Mouse (Mus musculus): ENCODE measurements around the gene Hoxd4. TPM values are rescaled to one million over a fixed set of nuclear protein-coding genes. Genes with fewer than 3 reads are reported as not detected.

Gene Hoxd4
- polyA plus RNA-seq, 1 experiment from 2014 or later = 2.3 TPM

- no peaks in the 10 kb centered on the region for H3K9me3 ChIP-seq (ENCODE audit: control insufficient read depth, low read length)
- no peak for ATAC-seq
- WGBS = 7% methylated on average over 9 of the region's 9 CpGs
- H3K9ac ChIP-seq (ENCODE audit: low read depth, low read length) = peak overlapping the region; percentile 63
- no peaks in the 10 kb centered on the region; the same call in 1 of the 2 replicates for H3K4me1 ChIP-seq (ENCODE audit: control insufficient read depth, insufficient read depth, low read depth, low read length)
- peaks cover 33% of the 10 kb centered on the region for H3K27me3 ChIP-seq (replicated peaks; ENCODE audit: control insufficient read depth, insufficient read depth, low read length)
- peak overlapping the region; percentile 83 for H3K27ac ChIP-seq (ENCODE audit: low read depth, low read length)
- peak overlapping the region; percentile 67 for H3K4me2 ChIP-seq (ENCODE audit: low read length)
- peak overlapping the region; percentile 42 for H3K4me3 ChIP-seq (ENCODE audit: low read length)
- no peaks in the 10 kb centered on the region for H3K36me3 ChIP-seq (ENCODE audit: control insufficient read depth, insufficient read depth, low read length)
These were observed 20.2 kb downstream of the Hoxd4 start for GRCm38 (mm10) chr2:74731799-74732512.

- H3K4me1 ChIP-seq (ENCODE audit: control insufficient read depth, insufficient read depth, low read depth, low read length) = no peaks in the 10 kb centered on the region; the same call in 1 of the 2 replicates
- H3K27ac ChIP-seq (ENCODE audit: low read depth, low read length) = peak overlapping the region; percentile 83
- no peaks in the 10 kb centered on the region for H3K9me3 ChIP-seq (ENCODE audit: control insufficient read depth, low read length)
- 2% methylated on average over 52 of the region's 52 CpGs for WGBS
- peak overlapping the region; percentile 42 for H3K4me3 ChIP-seq (ENCODE audit: low read length)
- H3K36me3 ChIP-seq (ENCODE audit: control insufficient read depth, insufficient read depth, low read length) = no peaks in the 10 kb centered on the region
- peak overlapping the region; percentile 63 for H3K9ac ChIP-seq (ENCODE audit: low read depth, low read length)
- H3K27me3 ChIP-seq (replicated peaks; ENCODE audit: control insufficient read depth, insufficient read depth, low read length) = peaks cover 33% of the 10 kb centered on the region
- H3K4me2 ChIP-seq (ENCODE audit: low read length) = peak overlapping the region; percentile 67
- ATAC-seq = no peak
These were observed 21.0 kb downstream of the Hoxd4 start for GRCm38 (mm10) chr2:74732513-74733316.

DNA sequence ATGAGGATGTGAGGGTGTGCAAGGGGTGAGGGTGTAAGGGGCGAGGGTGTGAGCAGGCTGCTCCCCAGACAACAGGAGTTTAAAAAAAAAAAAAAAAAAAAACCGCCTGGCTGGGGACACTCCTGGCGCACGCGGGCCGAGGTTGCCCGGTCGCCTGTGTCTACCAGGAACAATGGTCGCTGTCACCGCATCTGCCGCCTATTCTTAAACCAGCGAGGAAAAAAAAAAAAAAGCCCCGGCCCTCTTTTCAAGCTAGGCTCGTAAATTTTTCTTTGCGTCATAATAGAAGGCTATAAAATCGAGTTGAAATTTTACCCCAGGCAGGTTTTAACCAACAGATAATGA is 21.6 kb downstream of the Hoxd4 start:
- ATAC-seq = no peak
- Histone ChIP-seq H3K27ac (ENCODE audit: low read depth, low read length) (peak overlapping the region; percentile 83), H3K4me2 (ENCODE audit: low read length) (peak overlapping the region; percentile 67), H3K36me3 (ENCODE audit: control insufficient read depth, insufficient read depth, low read length) (no peaks in the 10 kb centered on the region), H3K9me3 (ENCODE audit: control insufficient read depth, low read length) (no peaks in the 10 kb centered on the region), H3K9ac (ENCODE audit: low read depth, low read length) (peak overlapping the region; percentile 63; the same call in 1 of the 2 replicates), H3K4me3 (ENCODE audit: low read length) (peak overlapping the region; percentile 42), H3K4me1 (ENCODE audit: control insufficient read depth, insufficient read depth, low read depth, low read length) (no peaks in the 10 kb centered on the region; the same call in 1 of the 2 replicates), H3K27me3 (replicated peaks; ENCODE audit: control insufficient read depth, insufficient read depth, low read length) (peaks cover 36% of the 10 kb centered on the region)
- WGBS = under 1% methylated on average over 16 of the region's 16 CpGs

GRCm38 (mm10) chr2:74733765-74734164 is 22.0 kb downstream of the Hoxd4 start:
- peaks cover 31% of the 10 kb centered on the region for H3K27me3 ChIP-seq (replicated peaks; ENCODE audit: control insufficient read depth, insufficient read depth, low read length)
- H3K4me2 ChIP-seq (ENCODE audit: low read length) = peak overlapping the region; percentile 67
- H3K9ac ChIP-seq (ENCODE audit: low read depth, low read length) = peak overlapping the region; percentile 63; the same call in 1 of the 2 replicates
- ATAC-seq = no peak
- no peaks in the 10 kb centered on the region; the same call in 1 of the 2 replicates for H3K4me1 ChIP-seq (ENCODE audit: control insufficient read depth, insufficient read depth, low read depth, low read length)
- peak overlapping the region; percentile 42 for H3K4me3 ChIP-seq (ENCODE audit: low read length)
- H3K9me3 ChIP-seq (ENCODE audit: control insufficient read depth, low read length) = no peaks in the 10 kb centered on the region
- H3K36me3 ChIP-seq (ENCODE audit: control insufficient read depth, insufficient read depth, low read length) = no peaks in the 10 kb centered on the region
- peak overlapping the region; percentile 83 for H3K27ac ChIP-seq (ENCODE audit: low read depth, low read length)
- 3% methylated on average over 6 of the region's 6 CpGs for WGBS

DNA sequence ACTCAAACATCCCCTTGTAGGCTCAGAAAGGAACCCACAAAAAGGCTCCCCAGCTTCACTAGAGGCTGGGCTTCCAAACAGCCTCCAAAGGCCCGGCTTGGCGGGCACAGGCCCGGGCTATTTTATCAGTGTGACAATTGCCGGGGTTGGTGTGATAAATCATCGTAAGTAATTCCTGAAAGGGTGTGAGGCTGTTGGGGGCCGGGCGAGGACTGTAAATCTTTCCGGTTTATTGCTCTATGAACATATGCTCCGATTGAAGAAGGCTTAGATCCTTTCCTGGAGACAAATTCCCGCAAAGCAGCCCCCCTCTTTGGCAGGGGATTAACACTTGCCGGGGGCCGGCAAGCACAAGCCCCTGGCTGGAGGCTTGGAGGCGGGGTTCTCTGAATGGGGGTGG is 22.7 kb downstream of the Hoxd4 start:
- no peaks in the 10 kb centered on the region for H3K36me3 ChIP-seq (ENCODE audit: control insufficient read depth, insufficient read depth, low read length)
- H3K27me3 ChIP-seq (replicated peaks; ENCODE audit: control insufficient read depth, insufficient read depth, low read length) = peaks cover 32% of the 10 kb centered on the region
- peak overlapping the region; percentile 67 for H3K4me2 ChIP-seq (ENCODE audit: low read length)
- ATAC-seq = peak; percentile 25; the same call in 1 of the 2 replicates
- H3K9me3 ChIP-seq (ENCODE audit: control insufficient read depth, low read length) = no peaks in the 10 kb centered on the region
- peak overlapping the region; percentile 66 for H3K9ac ChIP-seq (ENCODE audit: low read depth, low read length)
- H3K27ac ChIP-seq (ENCODE audit: low read depth, low read length) = peak overlapping the region; percentile 83
- H3K4me1 ChIP-seq (ENCODE audit: control insufficient read depth, insufficient read depth, low read depth, low read length) = no peaks in the 10 kb centered on the region; the same call in 1 of the 2 replicates
- 4% methylated on average over 13 of the region's 13 CpGs for WGBS
- peak overlapping the region; percentile 42 for H3K4me3 ChIP-seq (ENCODE audit: low read length)

- ATAC-seq = no peak
- Histone ChIP-seq H3K4me3 (ENCODE audit: low read length) (peak overlapping the region; percentile 42), H3K9ac (ENCODE audit: low read depth, low read length) (peak overlapping the region; percentile 66), H3K9me3 (ENCODE audit: control insufficient read depth, low read length) (no peaks in the 10 kb centered on the region), H3K36me3 (ENCODE audit: control insufficient read depth, insufficient read depth, low read length) (no peaks in the 10 kb centered on the region), H3K27me3 (replicated peaks; ENCODE audit: control insufficient read depth, insufficient read depth, low read length) (peaks cover 31% of the 10 kb centered on the region), H3K4me1 (ENCODE audit: control insufficient read depth, insufficient read depth, low read depth, low read length) (no peaks in the 10 kb centered on the region; the same call in 1 of the 2 replicates), H3K4me2 (ENCODE audit: low read length) (peak overlapping the region; percentile 67), H3K27ac (ENCODE audit: low read depth, low read length) (peak overlapping the region; percentile 83)
- WGBS = 7% methylated on average over 27 of the region's 27 CpGs
These were observed 23.5 kb downstream of the Hoxd4 start for GRCm38 (mm10) chr2:74734996-74735811.

- Histone ChIP-seq H3K4me1 (ENCODE audit: control insufficient read depth, insufficient read depth, low read depth, low read length) (no peaks in the 10 kb centered on the region; the same call in 1 of the 2 replicates), H3K36me3 (ENCODE audit: control insufficient read depth, insufficient read depth, low read length) (no peaks in the 10 kb centered on the region), H3K27ac (ENCODE audit: low read depth, low read length) (peak overlapping the region; percentile 83), H3K9me3 (ENCODE audit: control insufficient read depth, low read length) (no peaks in the 10 kb centered on the region), H3K9ac (ENCODE audit: low read depth, low read length) (peak overlapping the region; percentile 66), H3K4me3 (ENCODE audit: low read length) (peak overlapping the region; percentile 42), H3K4me2 (ENCODE audit: low read length) (peak overlapping the region; percentile 67), H3K27me3 (replicated peaks; ENCODE audit: control insufficient read depth, insufficient read depth, low read length) (peaks cover 31% of the 10 kb centered on the region)
- WGBS = under 1% methylated on average over 40 of the region's 42 CpGs
- peak; percentile 25; the same call in 1 of the 2 replicates for ATAC-seq
These were observed 24.3 kb downstream of the Hoxd4 start for GRCm38 (mm10) chr2:74735851-74736687.
